Mouse (Mus musculus) heart, adult 18-20 months (tissue): Measurements from ENCODE around the gene Sccpdh. TPM values are rescaled to one million over a fixed set of nuclear protein-coding genes. Genes with fewer than 3 reads are reported as not detected.
"Not testable (repeated sequence)": the region's sequence is repeated elsewhere in the genome, so short reads cannot be mapped to it uniquely, and the experiment has no call there.

Experiments
- DNase-seq, 2 experiments: peaks; one replicate each; pipeline ENCODE4 v3.0.0; 2021 to 2022; ENCODE audit warnings: mixed read lengths in 1 of 2
- total RNA-seq, 2 experiments: library from RNA; stranded (reverse); gene quantifications; 2 replicates each; pipeline ENCODE4 v1.2.3; 2021

Gene Sccpdh
- total RNA-seq, 2 experiments from 2014 or later: 53.2 to 62.1 TPM

GRCm38 (mm10) chr1:179667450-179667849 lies 560 bp upstream of the Sccpdh start:
- DNase-seq: peak; percentile 10

GRCm38 (mm10) chr1:179668836-179669537 lies 977 bp downstream of the Sccpdh start:
- no peak for DNase-seq

DNA sequence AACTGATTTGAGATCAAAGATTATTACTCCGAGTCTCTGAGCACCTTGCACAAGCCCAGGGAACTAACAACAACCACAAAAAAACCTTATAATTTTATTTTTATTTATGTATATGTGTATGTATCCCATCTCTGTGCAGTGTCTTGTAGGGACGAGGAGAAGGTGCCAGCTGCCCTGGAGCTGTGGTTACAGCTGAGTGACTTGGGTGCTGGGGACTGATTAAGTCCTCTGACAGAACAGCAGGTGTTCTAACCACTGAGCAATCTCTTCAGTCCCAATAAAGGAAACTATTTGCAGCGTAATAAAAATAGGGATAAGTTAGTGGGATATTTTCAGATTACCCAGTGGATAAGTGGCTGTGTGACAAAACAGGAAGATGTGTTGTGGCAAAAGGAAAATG lies 6.3 kb downstream of the Sccpdh start:
- no peak for DNase-seq

DNA sequence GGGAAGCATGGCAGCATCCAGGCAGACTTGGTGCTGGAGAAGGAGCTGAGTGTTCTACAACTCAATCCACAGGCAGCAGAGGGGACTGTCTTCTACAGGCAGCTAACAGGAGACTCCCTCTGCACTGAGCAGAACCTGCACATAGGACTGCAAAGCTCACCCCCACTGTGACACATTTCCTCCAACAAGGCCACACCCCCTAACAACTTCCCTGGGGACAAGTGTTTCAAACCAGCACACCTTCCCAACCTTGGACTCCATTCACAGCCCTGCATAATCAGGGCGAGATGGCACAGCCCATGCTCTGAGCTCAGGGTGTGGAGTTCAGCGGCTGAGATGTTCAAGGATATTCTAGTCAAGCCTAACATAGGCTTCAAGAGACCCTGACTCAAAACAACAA lies 9.0 kb downstream of the Sccpdh start:
- no peak for DNase-seq

- DNase-seq: no peak
These were observed 11.3 kb downstream of the Sccpdh start for GRCm38 (mm10) chr1:179679326-179679725.

GRCm38 (mm10) chr1:179682753-179683152 lies 14.7 kb downstream of the Sccpdh start:
- DNase-seq: not testable (repeated sequence)

GRCm38 (mm10) chr1:179686348-179686747 lies 18.3 kb downstream of the Sccpdh start:
- no peak for DNase-seq

DNA sequence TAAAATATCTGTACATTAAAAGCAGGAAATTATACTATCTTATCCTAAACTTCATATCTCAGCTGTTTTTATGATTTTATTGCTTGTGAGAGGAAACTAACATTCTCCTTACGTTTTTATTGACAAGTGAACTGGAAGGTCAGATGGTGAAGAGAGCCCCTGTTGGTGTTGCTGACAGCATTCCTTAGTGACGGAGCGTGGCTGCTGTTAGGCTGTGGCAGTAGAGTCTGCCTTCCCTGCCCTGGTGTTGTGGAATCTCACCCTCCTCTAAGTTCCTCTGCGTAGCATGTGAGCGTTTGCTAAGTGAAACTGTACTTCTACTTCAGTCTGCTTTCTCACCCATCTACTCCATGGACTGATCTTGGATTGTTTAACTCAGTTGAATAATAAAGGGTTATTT lies 18.8 kb downstream of the Sccpdh start:
- no peak for DNase-seq

DNA sequence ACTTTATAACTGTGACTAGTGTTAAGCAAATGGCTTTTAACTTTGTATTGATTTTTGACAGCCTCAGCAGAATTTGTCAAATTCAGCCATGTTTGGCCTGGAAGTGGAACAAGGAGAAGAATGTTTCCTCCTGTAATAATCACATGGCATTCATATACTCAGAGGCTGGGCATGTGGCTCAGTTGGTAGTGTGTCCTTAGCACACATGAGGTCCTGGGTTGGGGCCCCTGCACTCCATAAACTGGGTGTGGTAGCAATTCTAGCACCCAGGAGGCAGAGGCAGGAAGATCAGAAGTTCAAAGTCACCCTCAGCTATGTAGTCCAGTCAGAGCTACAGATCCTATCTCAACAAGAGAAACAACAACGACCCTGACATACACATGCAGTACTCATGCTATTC lies 19.3 kb downstream of the Sccpdh start:
- DNase-seq: no peak

DNA sequence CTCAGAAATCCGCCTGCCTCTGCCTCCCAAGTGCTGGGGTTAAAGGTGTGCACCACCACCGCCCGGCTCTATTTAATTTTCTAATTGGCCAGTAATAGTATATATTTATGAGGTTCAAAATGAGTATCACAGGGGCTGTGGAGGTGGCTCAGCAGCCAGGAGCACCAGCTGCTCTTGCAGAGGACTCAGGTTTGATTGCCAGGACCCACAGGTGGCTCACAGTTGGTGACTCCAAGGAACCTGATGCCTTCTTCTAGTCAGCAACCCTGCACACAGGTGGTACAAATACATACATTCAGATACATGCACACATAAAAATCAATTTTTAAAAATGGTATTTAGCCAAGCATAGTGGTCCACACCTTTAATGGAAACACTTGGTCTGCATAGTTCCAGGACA lies 20.0 kb downstream of the Sccpdh start:
- DNase-seq: no peak

- peak; percentile 10 to 13 for DNase-seq
These were observed 20.4 kb downstream of the Sccpdh start for GRCm38 (mm10) chr1:179688415-179688814.

DNA sequence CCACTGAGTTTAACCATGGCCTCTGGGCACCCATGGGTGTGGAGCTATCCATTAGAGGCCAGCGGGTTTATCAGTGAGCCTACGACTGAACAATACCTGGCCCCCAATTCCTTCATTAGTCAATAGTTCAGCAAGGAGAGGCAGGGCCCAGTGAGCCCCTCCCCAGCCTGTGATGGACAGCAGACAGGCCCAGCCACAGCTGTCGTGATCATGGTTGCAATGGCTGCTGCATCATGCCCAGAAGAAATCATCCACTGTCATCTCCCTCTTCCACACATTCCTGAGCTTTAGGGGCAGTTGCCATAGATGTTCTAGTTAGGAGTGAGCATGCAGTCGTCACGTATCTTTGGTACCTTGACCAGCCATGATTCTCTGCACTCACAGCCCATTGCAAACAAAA lies 20.9 kb downstream of the Sccpdh start:
- no peak for DNase-seq

DNA sequence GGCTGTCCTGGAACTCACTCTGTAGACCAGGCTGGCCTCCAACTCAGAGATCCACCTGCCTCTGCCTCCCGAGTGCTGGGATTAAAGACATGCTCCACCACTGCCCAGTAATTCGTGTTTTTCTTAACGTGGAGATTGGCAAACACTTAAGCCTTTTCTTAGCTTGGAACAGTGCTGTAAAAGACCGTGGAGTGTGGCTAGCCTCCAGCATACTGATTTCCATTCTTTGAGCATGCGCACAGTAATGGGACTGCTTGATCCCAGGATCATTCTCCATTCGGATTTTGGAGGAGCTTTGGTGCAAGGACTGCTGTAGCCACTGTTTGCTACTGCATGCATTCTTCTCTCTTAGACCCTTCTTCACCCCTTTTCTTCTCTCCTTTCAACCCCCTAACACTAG lies 21.5 kb downstream of the Sccpdh start:
- no peak for DNase-seq

GRCm38 (mm10) chr1:179704150-179704549 lies 36.1 kb downstream of the Sccpdh start:
- DNase-seq: no peak

DNA sequence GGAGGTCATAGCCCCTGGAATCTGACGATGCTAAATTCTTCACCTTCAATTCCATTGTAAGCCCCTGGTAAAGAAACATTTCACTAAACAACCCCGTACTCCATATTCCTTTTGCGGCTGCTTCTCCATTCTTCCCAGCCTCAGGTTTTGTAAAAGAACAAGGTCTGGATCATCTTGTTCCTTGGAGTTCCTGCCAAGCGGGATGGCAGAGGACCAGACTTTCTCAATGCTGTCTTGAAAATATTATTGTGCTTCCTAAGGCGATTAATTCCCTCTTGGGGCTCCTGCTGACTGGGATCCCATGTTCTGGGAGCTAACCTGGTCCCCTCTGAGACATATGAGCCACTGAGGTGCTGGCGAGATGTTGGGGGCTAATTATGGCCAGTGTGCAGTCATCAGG lies 37.1 kb downstream of the Sccpdh start:
- peak in 1 of 2 experiments; percentile 17 for DNase-seq

DNA sequence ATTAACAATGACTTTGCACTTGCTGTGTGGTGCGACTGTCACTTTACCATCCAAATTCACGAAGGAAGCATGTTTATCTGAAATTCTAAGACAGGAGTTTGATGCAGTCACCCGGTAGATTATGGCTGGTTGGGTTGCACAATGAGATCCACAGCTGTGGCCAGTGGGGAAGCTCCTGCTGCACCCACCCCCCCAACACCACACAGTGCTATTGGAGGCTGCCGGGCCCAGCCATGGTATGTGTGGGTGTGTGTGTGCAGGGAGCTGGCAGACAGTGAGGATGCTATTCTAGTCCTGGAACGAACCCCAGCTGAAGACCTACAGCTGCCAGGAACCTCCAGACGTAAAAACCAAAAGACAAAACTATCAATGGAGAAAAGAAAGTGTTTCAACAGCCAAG lies 41.4 kb downstream of the Sccpdh start:
- peak; percentile 48 to 65 for DNase-seq

GRCm38 (mm10) chr1:179710739-179711138 lies 42.7 kb downstream of the Sccpdh start:
- DNase-seq: no peak

DNA sequence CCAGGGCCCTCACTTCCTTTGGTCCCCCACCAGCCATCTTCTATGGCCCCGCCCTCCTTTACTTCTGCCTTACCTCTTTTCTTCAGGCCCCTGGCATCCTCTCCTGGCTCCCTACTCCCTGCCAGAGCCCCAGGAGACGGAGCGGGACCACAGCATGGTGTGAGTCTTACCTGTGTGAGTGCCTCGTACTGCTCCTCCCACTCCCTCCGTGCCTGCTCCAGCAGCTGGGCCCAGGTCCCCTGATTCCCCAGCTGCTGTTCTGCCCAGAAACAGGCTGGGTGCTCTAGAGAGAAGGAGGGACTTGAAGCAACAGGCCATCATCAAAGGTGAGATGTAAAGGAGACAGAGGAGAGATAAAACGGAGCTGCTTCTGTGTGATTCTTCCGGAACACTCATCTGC lies 44.6 kb downstream of the Sccpdh start:
- no peak for DNase-seq

GRCm38 (mm10) chr1:179713367-179713766 lies 45.4 kb downstream of the Sccpdh start:
- DNase-seq: no peak

DNA sequence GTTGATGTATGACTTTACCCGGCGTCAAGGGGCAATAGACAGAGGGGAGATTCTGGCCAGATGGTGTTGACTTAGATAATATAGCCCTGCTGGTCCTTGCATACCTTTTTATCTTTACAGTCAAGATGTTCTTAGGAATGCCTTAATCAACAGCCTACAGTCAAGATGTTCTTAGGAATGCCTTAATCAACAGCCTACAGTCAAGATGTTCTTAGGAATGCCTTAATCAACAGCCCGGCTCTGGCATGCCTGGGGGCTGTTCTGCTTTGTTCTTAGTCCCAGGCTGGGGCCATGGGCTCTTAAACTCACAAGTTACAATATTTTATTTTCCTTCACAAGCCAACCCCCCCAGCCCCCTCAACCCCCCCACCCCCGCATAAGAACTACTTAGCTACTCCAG lies 47.3 kb downstream of the Sccpdh start:
- not testable (repeated sequence) for DNase-seq

GRCm38 (mm10) chr1:179715786-179716185 lies 47.8 kb downstream of the Sccpdh start:
- no peak for DNase-seq

- no peak for DNase-seq
These were observed 54.9 kb downstream of the Sccpdh start for GRCm38 (mm10) chr1:179722811-179723469.

DNA sequence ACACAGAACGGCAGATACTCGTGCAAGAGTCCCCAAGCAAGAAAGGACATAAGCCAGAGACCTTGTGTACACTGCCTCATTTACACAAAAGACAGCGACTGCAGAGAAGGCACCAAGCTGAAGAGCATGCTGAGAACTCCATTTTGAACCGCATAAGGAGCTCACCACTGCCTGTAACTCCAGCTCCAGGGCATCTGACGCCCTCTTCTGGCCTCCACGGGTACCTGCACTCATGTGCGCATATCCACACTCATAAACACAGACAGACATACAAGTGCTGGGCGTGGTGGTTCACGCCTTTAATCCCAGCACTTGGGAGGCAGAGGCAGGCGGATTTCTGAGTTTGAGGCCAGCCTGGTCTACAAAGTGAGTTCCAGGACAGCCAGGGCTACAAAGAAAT lies 60.7 kb downstream of the Sccpdh start:
- DNase-seq: no peak

DNA sequence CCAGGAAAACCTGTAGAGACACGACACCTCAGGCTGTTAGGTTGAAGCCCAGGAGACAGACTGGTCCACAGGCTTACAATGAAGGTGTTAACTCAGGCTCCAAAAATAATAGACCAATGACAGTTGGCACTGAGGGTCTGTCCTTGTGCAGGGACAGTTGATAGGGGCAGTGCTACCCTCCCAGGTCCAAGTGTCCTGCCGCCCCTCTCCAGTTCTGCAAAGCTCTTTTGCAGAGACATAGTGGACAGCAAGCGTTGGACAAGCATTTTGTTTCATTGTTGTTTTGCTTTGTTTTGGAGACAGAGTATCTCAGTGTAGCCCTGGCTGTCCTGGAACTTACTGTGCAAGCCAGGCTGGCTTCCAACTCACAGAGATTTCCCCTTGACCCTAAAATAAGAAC lies 63.4 kb downstream of the Sccpdh start:
- peak; percentile 33 to 41 for DNase-seq
